ENCODE assay signal across 14 mouse cellular contexts in the genomic region with DNA sequence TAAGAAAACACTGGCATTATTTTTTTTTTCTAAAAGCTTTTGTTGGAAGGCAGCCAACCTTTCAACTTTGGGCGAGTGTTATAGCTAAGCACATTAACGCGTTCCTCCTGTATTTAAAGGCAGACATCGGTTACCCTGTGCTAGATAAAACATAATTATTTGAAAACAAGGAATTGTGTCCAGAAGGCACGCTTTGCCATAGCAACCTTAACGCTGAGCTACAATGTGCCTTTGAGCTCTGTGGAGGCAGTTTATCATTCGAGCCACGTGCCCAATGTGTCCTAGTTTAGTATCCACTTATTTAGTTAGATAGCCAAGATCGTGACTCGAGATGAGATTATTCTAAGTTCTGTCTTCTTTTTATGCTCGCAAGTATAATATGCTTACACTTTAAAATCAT.
DNase-seq lines count a peak whose midpoint lies in the region; ATAC-seq lines count a peak whose summit lies in the region.
"Had no signal": no experiment of that assay in that cellular context is flagged by ENCODE, and none has a peak within 500 bp of the region (broad histone marks: within the 10 kb centered on the region; RNA-seq: fewer than 3 reads in every experiment).

No protein-coding gene starts in this region.

- 48% methylated on average over 11 of the region's 11 CpGs for WGBS in midbrain, embryonic 10.5 days
- WGBS in intestine, embryonic 16.5 days, result 54% methylated on average over 11 of the region's 11 CpGs

- no peaks in the 10 kb centered on the region for H3K36me3 ChIP-seq in midbrain, embryonic 10.5 days
- H3K36me3 ChIP-seq in intestine, embryonic 16.5 days (ENCODE audit: control insufficient read depth, insufficient read depth, low read length), result no peaks in the 10 kb centered on the region
- H3K36me3 ChIP-seq: heart, embryonic 13.5 days; liver, embryonic 12.5 days had no signal

- no peak for ATAC-seq in granulocyte monocyte progenitor cell, adult 5-6 weeks (replicated peaks; ENCODE audit: poor library complexity, severe bottlenecking)
- no peak for ATAC-seq in intestine, embryonic 16.5 days
- ATAC-seq: inflammation-experienced regulatory T-cells, adult 6 months; liver, embryonic 12.5 days had no signal

- H3K9ac ChIP-seq in intestine, embryonic 16.5 days (ENCODE audit: low read depth, low read length), result no peak overlapping the region
- H3K9ac ChIP-seq: heart, embryonic 13.5 days; liver, embryonic 12.5 days had no signal

- DNase-seq in embryo, embryonic 10 days (ENCODE audit: low spot score), result peak; percentile 56
- DNase-seq in embryo, embryonic 9.5 days (ENCODE audit: extremely low spot score), result no peak
- peak; percentile 31 for DNase-seq in retina, postnatal 1 day
- DNase-seq in retina, embryonic 14.5 days (ENCODE audit: low spot score), result no peak
- peak; percentile 31 for DNase-seq in midbrain, embryonic 10.5 days (ENCODE audit: low spot score)
- peak; percentile 66 for DNase-seq in telencephalon, adult 2 months (ENCODE audit: low read depth, low spot score)
- DNase-seq: adrenal gland, postnatal 14 days; gastrocnemius, postnatal 10 days; lung, postnatal 10 days had no signal

- H3K4me2 ChIP-seq in intestine, embryonic 16.5 days (ENCODE audit: low read depth, low read length), result no peak overlapping the region
- H3K4me2 ChIP-seq: heart, embryonic 13.5 days; liver, embryonic 12.5 days had no signal

- H3K4me3 ChIP-seq in midbrain, embryonic 10.5 days, result no peak overlapping the region
- no peak overlapping the region for H3K4me3 ChIP-seq in intestine, embryonic 16.5 days (ENCODE audit: low read length)
- H3K4me3 ChIP-seq: heart, embryonic 13.5 days; liver, embryonic 12.5 days had no signal

- H3K4me1 ChIP-seq in midbrain, embryonic 10.5 days, result peaks cover 36% of the 10 kb centered on the region
- no peaks in the 10 kb centered on the region for H3K4me1 ChIP-seq in intestine, embryonic 16.5 days (ENCODE audit: control insufficient read depth, insufficient read depth, low read length)
- H3K4me1 ChIP-seq: heart, embryonic 13.5 days; liver, embryonic 12.5 days had no signal

- no peaks in the 10 kb centered on the region for H3K9me3 ChIP-seq in midbrain, embryonic 10.5 days (replicated peaks)
- no peaks in the 10 kb centered on the region for H3K9me3 ChIP-seq in intestine, embryonic 16.5 days (ENCODE audit: control insufficient read depth, low read length)
- H3K9me3 ChIP-seq: heart, embryonic 13.5 days; liver, embryonic 12.5 days had no signal

- H3K27ac ChIP-seq in midbrain, embryonic 10.5 days (replicated peaks), result no peak overlapping the region
- no peak overlapping the region for H3K27ac ChIP-seq in intestine, embryonic 16.5 days (ENCODE audit: low read length)
- H3K27ac ChIP-seq: heart, embryonic 13.5 days; liver, embryonic 12.5 days had no signal

- H3K27me3 ChIP-seq in midbrain, embryonic 10.5 days (ENCODE audit: low read depth, poor library complexity, severe bottlenecking), result peaks cover 40% of the 10 kb centered on the region
- H3K27me3 ChIP-seq in intestine, embryonic 16.5 days (replicated peaks; ENCODE audit: control insufficient read depth, insufficient read depth, low read length), result no peaks in the 10 kb centered on the region
- H3K27me3 ChIP-seq: heart, embryonic 13.5 days; liver, embryonic 12.5 days had no signal

Comparison
In these comparisons a context has a peak if more than half of its experiments do, and no peak if none do; other contexts are left out.
1. DNase-seq: peak in embryo, embryonic 10 days (single experiment), retina, postnatal 1 day (single experiment), midbrain, embryonic 10.5 days (single experiment) and telencephalon, adult 2 months (single experiment); none in embryo, embryonic 9.5 days (single experiment) and retina, embryonic 14.5 days (single experiment).